Mouse (Mus musculus): ENCODE results near the gene Hey2. TPM values are rescaled to one million over a fixed set of nuclear protein-coding genes. Genes with fewer than 3 reads are reported as not detected.
A peak's percentile ranks its signal among the peaks of the same experiment; 100 is the strongest.

Hey2 gene
- 4.0 and 5.0 TPM in 2 replicates for polyA plus RNA-seq (2015; fragmentation: Nextera tagmentation; extraction: Ambion mirVana)

DNA sequence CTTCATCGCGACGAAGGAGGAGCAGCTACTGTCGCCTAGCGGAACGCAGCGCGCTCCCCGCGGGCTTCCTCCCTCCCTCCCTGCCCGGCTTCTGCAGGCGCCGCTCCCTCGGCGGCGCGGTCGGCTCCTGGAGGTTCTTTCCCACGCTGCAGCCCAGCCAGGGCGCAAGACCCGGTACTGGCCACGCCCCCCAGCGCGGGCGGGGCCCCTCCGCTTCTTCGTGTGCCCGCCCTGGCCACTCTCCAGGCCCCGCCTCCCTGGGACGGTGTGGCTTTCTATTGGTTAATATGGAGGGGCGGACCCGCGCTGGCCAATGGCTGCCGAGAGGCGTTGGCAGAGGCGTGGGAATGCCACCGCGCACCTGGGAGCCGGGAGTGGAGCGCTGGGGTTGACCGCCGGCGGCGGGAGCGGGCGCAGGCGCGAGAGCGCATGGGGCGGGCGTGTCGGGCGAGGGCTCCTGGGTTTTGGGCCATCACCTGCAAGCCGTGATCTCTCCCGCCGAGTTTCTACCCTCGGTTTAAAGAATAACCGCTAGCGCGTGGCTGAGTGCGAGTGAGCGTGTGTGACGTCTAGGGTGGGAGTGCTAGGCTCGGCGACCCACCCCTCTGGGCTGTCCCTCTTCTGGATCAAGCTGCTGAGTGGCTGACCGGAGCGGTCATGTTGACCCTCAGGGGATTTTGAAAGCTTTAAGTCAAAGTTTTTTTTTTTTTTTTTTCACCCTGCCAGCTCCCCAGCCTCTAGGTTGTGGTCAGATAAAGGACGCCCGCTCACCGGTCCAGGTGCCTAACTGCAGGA lies at the start of gene Hey2:
Gene Hey2, minus strand, starts transcription at position 159 of the 795 bp plus-strand sequence.
- under 1% methylated on average over 69 of the region's 70 CpGs for WGBS
- Histone ChIP-seq H3K27me3 (replicated peaks) (peaks cover 19% of the 10 kb centered on the region), H3K4me3 (replicated peaks) (peak within 1 kb of the TSS; percentile 52), H3K9me3 (no peaks in the 10 kb centered on the region), H3K27ac (peak within 1 kb of the TSS; percentile 64), H3K36me3 (no peaks in the 10 kb centered on the region), H3K9ac (peak within 1 kb of the TSS; percentile 41), H3K4me1 (replicated peaks) (peaks cover 17% of the 10 kb centered on the region), H3K4me2 (replicated peaks) (peak within 1 kb of the TSS; percentile 84)
- peak; percentile 100 for ATAC-seq

DNA sequence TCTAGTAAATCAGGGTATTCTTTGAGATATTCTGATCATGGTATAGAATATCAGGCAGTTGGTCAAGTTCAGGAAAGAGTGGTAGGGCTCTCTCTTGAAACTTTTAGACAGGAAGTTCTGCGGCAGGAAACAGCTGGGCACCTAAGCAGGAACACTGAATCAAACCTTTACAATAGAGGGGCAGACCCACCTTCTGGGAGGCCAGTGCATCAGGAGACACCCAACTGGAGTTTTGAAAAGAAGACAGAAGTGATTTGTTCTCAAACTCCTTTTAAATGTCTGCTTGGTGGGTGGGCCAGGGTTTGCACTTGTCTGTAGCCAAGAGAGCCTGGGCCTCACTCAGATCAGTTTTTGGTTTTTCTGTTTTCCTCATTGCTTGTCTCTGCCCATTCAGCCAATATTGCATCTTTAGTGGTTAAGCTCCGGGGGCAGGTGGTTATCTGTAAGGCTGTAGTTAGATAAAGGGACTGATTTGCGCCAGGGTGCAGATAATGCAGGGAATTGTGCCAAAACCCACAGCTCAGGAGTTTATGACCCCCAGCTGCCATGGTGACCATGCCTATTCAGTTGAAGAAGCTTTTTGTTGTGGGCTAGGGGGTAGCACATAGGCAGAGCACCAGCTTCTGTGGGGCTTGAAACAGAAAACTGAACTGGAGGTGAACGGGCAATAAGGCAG lies 40.6 kb upstream of the Hey2 start:
- Histone ChIP-seq H3K36me3 (no peaks in the 10 kb centered on the region), H3K27ac (no peak overlapping the region), H3K4me1 (replicated peaks) (0 out of 2 replicates have a peak, but pooled peaks cover 2% of the 10 kb centered on the region), H3K27me3 (replicated peaks) (no peaks in the 10 kb centered on the region), H3K9me3 (no peaks in the 10 kb centered on the region), H3K4me3 (replicated peaks) (no peak overlapping the region), H3K4me2 (replicated peaks) (no peak overlapping the region), H3K9ac (no peak overlapping the region)
- 56% methylated on average over 4 of the region's 4 CpGs for WGBS
- ATAC-seq = no peak

DNA sequence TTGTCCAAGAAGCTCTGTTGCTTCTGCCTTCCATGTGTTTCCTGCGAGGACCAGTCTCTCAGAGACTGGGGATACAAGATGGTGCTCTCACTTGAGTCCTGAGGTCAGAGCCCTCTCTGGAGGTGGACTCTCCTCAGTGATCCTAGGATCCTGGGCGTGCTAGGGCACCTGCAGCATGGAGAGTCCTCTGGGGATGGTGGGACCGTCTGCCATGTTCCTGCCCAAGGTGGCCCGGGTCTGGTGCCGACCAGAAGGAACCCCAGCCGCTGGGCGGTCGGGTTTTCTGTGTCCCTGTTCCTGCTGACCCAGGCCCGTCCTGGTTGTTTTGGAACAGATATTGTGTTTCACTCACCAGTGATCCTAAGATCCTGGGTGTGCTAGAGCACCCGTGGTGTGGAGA lies 38.5 kb upstream of the Hey2 start:
- Histone ChIP-seq H3K27me3 (replicated peaks) (no peaks in the 10 kb centered on the region), H3K4me1 (replicated peaks) (0 out of 2 replicates have a peak, but pooled peaks cover 2% of the 10 kb centered on the region), H3K4me2 (replicated peaks) (no peak overlapping the region), H3K9ac (no peak overlapping the region), H3K36me3 (no peaks in the 10 kb centered on the region), H3K4me3 (replicated peaks) (no peak overlapping the region), H3K9me3 (no peaks in the 10 kb centered on the region), H3K27ac (no peak overlapping the region)
- WGBS = 95% methylated on average over 10 of the region's 10 CpGs
- no peak for ATAC-seq

DNA sequence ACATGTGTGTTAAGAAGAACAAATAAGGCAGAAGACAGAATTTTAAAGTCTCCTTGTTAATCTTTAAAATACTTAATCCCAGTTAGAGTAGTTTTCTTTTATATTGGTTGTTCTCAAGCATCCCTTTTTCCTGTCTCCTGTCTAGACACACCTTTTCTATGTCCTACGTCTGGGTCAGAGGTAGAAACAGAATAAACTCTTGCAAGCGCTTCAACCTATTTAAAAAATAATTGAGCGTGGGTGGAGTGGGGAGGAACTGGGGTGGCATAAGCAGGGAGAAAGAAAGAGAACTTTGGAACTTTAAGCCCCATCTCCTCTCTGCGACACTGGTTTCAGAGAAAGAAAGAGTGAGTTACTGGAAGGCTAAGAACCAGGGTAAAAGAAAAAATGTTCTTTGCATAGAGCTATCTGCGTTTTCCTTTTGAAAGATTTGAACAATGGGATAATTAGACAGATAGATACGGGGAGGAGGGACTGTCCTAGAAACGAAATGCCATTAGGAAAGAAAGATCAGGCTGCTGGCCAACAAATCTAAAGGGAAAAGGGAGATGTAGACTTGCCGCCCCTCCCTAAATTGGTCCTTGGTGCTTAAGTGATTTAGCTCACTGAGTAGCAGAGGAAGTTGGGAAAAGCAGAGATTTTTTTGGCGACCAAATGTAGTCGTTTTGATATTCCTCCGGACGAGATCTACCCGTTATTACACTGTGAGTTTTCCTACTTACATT lies 2.7 kb upstream of the Hey2 start:
- H3K36me3 ChIP-seq = no peaks in the 10 kb centered on the region
- peaks cover 19% of the 10 kb centered on the region for H3K27me3 ChIP-seq (replicated peaks)
- H3K4me2 ChIP-seq (replicated peaks) = no peak overlapping the region
- H3K4me3 ChIP-seq (replicated peaks) = no peak overlapping the region
- H3K9ac ChIP-seq = no peak overlapping the region
- ATAC-seq = no peak
- H3K4me1 ChIP-seq (replicated peaks) = peaks cover 17% of the 10 kb centered on the region
- H3K27ac ChIP-seq = no peak overlapping the region
- 32% methylated on average over 13 of the region's 13 CpGs for WGBS
- H3K9me3 ChIP-seq = no peaks in the 10 kb centered on the region

DNA sequence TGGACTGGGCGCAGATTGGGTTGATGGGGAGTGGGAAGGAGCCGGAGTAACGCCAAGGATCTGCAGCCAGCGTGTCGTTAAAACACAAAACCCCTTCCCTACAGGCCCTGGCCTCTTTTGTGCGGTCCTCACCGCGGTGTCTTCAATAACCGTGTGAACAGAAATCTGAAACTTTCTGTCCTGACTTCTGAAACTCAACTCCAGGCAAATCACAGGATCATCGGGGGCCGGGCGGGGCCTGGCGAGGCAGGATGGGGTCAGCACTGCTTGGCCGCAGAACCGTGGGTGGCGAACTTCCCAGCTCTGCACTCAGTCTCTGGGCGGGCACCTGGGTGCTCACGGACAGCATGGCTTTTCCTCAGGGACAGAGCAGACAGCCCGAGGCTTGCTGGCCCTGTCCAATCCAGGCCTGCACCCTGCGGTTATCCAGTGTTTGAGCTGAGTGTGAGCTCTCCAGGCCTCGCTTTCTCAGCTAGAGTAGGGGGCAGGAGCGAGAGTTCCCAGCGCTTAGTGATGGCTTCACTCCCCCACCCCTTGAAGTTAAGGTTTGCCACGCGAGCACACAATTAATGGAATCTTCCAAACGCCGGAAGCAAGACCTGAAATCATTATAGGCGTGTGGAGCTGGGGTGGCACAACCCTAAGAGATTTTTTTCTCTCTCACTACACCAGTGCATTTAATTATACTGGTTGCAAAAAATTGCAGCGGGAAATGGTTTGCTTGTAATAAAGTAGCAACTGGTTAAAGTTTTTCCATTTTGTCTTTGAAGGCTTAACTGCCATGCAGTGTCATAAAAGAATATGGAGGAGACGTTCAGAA lies 1.8 kb upstream of the Hey2 start:
- Histone ChIP-seq H3K4me1 (replicated peaks) (peaks cover 17% of the 10 kb centered on the region), H3K36me3 (no peaks in the 10 kb centered on the region), H3K9me3 (no peaks in the 10 kb centered on the region), H3K27ac (peak overlapping the region; percentile 64), H3K27me3 (replicated peaks) (peaks cover 19% of the 10 kb centered on the region), H3K9ac (peak overlapping the region; percentile 21), H3K4me3 (replicated peaks) (peak overlapping the region; percentile 52), H3K4me2 (replicated peaks) (peak overlapping the region; percentile 84)
- WGBS = 11% methylated on average over 30 of the region's 30 CpGs
- no peak for ATAC-seq

DNA sequence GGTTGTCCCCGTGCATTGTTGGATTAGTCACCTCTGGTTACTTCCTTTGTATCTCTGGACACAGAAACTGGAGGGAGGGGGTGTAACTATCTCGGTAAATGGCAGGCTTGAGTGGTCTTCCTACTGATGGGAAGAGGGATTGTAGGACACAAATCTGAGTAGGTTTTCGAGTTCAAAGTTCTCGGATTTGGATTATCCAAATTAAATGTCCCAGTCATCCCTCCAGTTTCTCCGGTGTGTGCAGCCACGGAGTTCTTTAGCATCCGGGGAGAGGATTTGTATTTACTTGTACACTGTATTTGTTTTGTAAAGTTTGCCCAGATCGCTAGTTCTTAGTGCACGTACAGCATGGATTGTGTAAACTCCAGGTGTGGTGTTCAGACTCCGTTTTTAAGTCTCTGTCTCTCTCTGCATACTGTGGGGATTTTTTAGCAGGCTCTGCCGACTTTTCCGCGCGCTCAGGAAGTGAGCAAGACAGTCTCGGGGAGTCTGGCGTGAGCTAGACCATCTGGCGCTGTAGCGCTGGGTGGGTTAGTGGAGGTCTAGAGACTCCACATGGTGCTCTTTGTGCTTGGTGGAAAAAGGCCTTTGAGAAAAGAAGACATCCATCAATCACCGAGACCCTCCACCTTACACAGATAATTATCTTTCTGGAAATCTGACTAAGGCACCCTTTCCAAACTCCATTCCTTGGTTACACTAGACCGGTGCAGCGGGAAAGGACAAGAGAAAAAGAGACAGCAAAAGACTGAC lies 1.0 kb upstream of the Hey2 start:
- Histone ChIP-seq H3K4me3 (replicated peaks) (peak overlapping the region; percentile 52), H3K36me3 (no peaks in the 10 kb centered on the region), H3K4me2 (replicated peaks) (peak overlapping the region; percentile 84), H3K9me3 (no peaks in the 10 kb centered on the region), H3K9ac (0 out of 2 replicates have a peak overlapping the region, but pooled peaks have one; percentile 21), H3K27me3 (replicated peaks) (peaks cover 19% of the 10 kb centered on the region), H3K4me1 (replicated peaks) (peaks cover 17% of the 10 kb centered on the region), H3K27ac (peak overlapping the region; percentile 64)
- no peak; the same call in 1 of the 2 replicates for ATAC-seq
- 1% methylated on average over 21 of the region's 21 CpGs for WGBS

DNA sequence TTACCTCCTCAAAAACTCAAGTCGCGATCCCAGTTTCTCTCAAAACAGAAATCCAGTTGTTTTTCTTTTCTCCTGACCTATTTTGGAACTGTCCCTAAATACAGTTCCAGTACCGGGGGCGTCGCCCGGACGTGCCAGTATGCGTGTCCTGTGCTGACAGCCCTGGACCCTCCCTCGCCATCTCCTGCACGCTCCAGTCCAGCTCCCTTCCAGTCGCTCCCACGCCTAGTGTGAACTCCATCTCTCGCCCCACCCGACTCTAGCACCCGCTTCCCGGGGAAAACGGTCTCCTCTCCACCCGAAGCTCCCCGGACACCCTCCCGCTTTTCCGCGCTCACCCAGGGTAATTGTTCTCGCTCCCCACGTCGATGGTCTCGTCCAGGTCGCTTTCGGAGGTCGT lies 373 bp downstream of the Hey2 start:
- Histone ChIP-seq H3K9me3 (no peaks in the 10 kb centered on the region), H3K27ac (0 out of 2 replicates have a peak overlapping the region, but pooled peaks have one; percentile 36), H3K4me3 (replicated peaks) (peak overlapping the region; percentile 52), H3K36me3 (no peaks in the 10 kb centered on the region), H3K9ac (peak overlapping the region; percentile 41), H3K4me2 (replicated peaks) (peak overlapping the region; percentile 84), H3K27me3 (replicated peaks) (peaks cover 19% of the 10 kb centered on the region), H3K4me1 (replicated peaks) (peaks cover 17% of the 10 kb centered on the region)
- ATAC-seq = peak; percentile 55
- WGBS = 0% methylated on average over 29 of the region's 29 CpGs

DNA sequence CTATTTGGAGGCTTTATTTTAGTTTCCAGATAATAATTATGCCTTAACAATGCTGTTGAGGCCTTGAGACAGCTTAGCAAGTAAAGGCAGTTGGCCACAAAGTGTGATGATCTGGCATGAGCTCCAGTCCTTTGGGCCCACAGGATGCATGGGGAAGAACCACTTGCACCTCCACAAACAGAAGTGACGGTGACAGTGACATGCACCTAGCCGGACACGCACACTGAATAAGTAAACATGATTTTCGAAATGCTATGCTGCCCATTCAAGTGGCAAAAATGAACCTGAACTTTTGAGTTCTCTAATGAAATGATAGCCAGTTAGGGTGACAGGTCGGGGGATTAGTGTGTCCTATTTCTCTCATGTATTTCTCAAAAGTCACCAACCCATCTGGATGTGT lies 1.8 kb downstream of the Hey2 start:
- no peak overlapping the region for H3K9ac ChIP-seq
- no peaks in the 10 kb centered on the region for H3K9me3 ChIP-seq
- H3K36me3 ChIP-seq = no peaks in the 10 kb centered on the region
- peaks cover 17% of the 10 kb centered on the region for H3K4me1 ChIP-seq (replicated peaks)
- H3K4me3 ChIP-seq (replicated peaks) = no peak overlapping the region
- H3K4me2 ChIP-seq (replicated peaks) = 0 out of 2 replicates have a peak overlapping the region, but pooled peaks have one; percentile 11
- ATAC-seq = no peak
- WGBS = 82% methylated on average over 5 of the region's 5 CpGs
- no peak overlapping the region for H3K27ac ChIP-seq
- H3K27me3 ChIP-seq (replicated peaks) = 0 out of 2 replicates have a peak, but pooled peaks cover 8% of the 10 kb centered on the region

DNA sequence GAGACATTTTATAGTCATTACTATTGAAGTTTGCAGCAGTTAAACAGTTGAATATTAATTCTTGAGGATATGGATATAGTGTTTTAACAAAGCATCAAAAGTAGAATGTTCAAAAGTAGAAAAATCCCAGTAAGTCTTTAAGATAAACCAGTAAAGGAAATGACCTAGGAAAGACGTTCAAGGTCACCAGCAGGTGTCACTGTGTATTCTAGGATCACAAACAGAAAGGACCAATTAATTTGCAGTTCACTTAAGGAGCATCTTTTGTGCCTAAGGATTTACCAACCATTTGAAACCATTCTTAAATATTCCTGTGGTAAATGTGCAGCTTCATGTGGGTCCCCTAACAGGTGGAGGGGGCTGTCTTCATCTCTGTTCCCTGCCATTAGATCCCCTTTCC lies 4.4 kb downstream of the Hey2 start:
- H3K27ac ChIP-seq = no peak overlapping the region
- WGBS = 2% methylated on average over 1 of the region's 1 CpGs
- no peak overlapping the region for H3K9ac ChIP-seq
- no peak overlapping the region for H3K4me3 ChIP-seq (replicated peaks)
- H3K4me2 ChIP-seq (replicated peaks) = no peak overlapping the region
- 0 out of 2 replicates have a peak, but pooled peaks cover 5% of the 10 kb centered on the region for H3K27me3 ChIP-seq (replicated peaks)
- peaks cover 6% of the 10 kb centered on the region; the same call in 1 of the 2 replicates for H3K4me1 ChIP-seq (replicated peaks)
- H3K36me3 ChIP-seq = no peaks in the 10 kb centered on the region
- no peaks in the 10 kb centered on the region for H3K9me3 ChIP-seq
- no peak for ATAC-seq

DNA sequence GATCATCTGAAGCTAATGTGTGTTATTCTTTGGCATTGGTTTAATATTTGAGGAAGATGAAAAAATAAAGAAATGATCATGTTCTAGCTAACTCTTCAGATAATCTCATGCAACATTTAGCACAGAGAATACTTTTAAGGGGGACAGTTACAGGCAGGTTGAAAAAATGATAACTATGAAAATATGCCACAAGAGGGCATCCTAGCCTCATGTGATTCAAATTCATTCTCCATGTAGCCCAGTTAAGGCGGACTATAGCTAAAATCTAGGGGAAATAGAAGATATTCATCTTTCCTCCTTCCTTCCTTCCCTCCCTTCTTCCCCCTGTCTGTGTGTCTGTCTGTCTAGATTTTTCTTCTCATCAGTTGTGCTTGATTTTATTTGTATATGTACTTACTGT lies 17.6 kb downstream of the Hey2 start:
- ATAC-seq = no peak
- Histone ChIP-seq H3K27me3 (replicated peaks) (no peaks in the 10 kb centered on the region), H3K4me3 (replicated peaks) (no peak overlapping the region), H3K4me2 (replicated peaks) (no peak overlapping the region), H3K36me3 (no peaks in the 10 kb centered on the region), H3K9ac (no peak overlapping the region), H3K9me3 (no peaks in the 10 kb centered on the region), H3K27ac (no peak overlapping the region), H3K4me1 (replicated peaks) (no peaks in the 10 kb centered on the region)
- 9% methylated on average over 1 of the region's 1 CpGs for WGBS

DNA sequence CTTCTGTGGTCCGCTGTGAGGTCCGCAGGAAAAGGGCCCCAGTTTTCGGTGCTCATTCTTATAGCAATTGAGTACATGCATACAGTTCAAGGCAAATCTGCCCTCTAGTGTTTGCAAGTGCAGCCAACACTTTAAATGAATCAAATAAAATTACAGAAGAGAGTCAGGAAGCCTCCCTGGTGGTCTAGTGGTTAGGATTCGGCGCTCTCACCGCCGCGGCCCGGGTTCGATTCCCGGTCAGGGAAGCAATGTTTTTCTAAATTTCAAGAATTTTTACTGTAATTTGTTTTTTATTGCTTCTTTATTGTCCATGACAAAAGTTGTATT lies 31.7 kb downstream of the Hey2 start:
- WGBS = 13% methylated on average over 11 of the region's 11 CpGs

More for the DNA sequence above, 31.7 kb downstream of the Hey2 start:
- Histone ChIP-seq H3K9me3 (no peaks in the 10 kb centered on the region), H3K27ac (no peak overlapping the region), H3K4me2 (replicated peaks) (peak overlapping the region; percentile 52), H3K4me3 (replicated peaks) (peak overlapping the region; percentile 39), H3K27me3 (replicated peaks) (no peaks in the 10 kb centered on the region), H3K4me1 (replicated peaks) (no peaks in the 10 kb centered on the region), H3K36me3 (no peaks in the 10 kb centered on the region), H3K9ac (peak overlapping the region; percentile 44; the same call in 1 of the 2 replicates)
- ATAC-seq = peak; percentile 97
